Mouse (Mus musculus) adrenal gland, adult (tissue): ENCODE data around the gene Psmb3.
"Not testable (repeated sequence)": the region's sequence is repeated elsewhere in the genome, so short reads cannot be mapped to it uniquely, and the experiment has no call there.

ENCODE experiments used
- DNase-seq, 2 experiments: peaks; one replicate each; pipeline ENCODE4 v3.0.0; 2022 to 2023; ENCODE audit warnings: low spot score in 1 of 2; ENCODE audit not compliant: inconsistent age in 2 of 2

The Psmb3 gene

DNA sequence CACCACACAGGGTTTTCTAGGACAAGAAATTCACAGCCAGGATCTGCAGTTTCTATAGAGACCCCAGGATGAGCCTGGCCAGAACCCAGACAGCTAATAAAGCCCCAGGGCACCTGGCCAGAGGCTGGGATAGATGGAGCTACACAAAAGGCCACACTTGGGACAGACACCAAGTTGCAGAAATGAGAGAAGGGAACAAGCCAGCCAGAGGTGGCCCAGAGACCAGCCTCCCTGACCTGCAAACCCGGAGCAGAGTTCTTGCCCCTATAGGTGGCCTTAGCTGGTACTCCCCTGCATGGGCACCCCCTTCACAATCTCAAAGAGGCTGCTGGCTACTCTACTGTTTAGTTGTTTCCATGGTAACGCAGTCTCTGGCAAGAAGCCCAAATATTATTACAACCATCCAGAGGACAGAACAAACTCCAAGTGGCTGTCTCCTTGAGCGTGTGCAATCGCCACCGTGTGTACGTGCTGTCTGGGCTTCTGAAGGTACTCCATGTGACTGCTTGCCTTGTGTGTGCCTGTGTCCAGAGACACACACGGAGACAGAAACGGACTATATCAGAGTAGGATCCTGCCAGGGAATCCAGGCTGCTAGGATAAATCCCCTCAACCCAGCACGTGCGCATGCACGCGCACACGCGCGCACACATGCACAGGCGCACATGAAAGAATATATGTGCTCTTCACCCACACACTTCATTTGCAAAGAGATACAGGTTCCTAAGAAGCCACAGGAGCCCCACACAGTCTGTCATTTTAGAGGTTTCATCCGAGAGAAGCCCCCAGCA lies 8.1 kb upstream of the Psmb3 start:
- peak in 1 of 2 experiments; percentile 85 for DNase-seq

DNA sequence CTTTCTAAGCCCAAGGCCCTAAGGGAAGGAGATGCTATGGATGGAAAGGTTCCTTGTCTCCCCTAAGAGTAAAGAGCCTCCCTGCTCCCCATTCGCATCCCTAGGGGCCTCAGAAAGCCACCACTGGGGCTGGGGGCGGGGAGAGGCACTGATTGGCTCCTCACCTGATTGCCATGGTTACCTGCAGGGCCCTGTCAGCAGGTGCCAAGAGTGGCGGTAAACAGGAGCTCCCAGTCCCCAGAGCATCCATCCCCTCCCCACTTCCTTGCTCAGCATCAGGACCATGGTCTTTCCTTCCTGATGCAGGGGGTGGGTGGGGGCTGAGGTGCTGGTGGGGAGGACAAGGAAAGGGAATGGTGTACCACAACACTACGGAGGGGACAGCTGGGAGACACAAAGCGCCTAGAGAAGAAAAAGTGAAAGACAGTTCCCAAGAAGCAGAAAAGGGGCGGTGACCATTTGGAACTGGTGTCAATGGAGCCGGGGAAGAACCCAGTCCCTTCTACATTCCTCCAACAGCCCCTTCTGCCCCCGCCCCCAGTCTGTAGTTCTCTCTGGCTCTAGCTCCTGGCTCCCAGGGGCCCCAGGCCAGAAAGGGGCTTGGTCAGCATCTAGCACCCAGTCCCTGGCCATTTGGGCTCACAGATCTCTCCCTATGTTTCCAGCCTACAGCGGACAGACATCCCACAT lies 7.3 kb upstream of the Psmb3 start:
- no peak for DNase-seq

DNA sequence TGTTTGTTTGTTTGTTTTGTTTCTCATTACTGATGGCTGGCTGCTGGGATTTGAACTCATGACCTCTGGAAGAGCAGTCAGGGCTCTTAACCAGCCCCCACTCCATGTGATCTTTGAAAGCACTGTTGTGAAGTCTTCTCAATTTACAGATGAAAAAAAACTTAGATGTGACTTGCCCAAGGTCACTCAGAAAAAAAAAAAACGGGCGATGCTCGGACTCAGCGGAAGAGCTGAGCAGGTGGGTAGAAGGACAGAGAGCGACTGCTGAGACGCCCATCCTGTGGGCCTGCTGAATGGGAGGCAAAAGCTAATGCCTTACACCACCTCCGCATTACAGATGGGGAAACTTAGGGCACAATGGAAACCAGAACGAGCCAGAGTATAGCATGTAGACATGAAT lies 6.5 kb upstream of the Psmb3 start:
- DNase-seq = no peak

DNA sequence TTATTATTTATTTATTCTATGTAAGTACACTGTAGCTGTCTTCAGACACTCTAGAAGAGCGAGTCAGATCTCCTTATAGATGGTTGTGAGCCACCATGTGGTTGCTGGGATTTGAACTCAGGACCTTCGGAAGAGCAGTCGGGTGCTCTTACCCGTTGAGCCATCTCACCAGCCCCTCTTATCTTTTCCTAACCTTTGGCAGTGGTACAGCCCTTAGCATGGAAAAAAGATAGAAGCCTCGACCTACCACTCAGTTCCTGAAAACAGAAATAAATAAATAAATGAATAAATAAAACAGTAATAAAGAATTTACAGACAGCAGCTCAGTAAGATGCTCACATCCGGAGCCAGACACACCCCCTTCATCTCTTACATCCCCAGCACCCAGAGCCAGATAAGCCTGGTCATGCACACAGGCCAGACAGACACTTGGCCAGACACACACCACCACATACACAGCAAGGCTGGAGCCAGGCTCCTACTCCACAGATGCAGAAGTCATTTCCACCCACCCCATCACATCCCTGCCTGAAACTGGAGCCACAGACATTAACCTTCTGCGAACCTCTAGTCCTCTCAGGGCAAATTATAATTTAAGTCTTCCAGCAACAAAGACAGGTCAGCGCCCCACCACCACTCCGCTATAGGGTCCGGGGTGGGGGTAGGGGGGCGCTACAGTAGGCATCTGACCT lies 5.9 kb upstream of the Psmb3 start:
- no peak for DNase-seq

DNA sequence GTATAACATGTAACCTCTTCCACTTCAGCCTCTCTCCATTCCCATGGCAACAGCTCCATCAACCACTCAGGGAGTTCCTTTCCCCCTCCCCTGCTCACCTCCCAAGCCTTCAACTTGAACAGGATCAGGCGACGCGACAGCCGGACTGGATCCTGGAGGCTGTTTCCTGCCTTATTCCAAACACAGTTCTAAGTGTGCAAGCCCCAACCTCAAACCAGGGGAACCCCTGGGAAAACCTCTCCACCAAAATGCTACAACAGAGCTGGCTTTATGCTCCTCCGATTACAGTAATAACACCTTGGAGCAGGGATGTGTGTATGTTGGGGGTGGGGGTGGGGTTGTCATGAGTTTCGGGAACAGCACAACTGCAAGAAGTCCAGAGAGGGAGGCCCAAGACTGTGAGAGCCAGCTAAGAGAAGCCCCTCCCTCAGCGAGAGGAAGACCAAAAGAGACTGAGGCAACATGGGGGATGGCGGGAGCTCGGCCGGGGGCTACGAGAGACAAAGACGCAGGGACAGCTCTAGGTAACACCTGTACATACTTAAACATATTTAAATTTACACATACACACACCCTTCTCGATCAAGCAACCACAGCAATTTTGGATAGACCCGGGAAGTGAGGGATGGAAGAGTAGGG lies 5.2 kb upstream of the Psmb3 start:
- no peak for DNase-seq

DNA sequence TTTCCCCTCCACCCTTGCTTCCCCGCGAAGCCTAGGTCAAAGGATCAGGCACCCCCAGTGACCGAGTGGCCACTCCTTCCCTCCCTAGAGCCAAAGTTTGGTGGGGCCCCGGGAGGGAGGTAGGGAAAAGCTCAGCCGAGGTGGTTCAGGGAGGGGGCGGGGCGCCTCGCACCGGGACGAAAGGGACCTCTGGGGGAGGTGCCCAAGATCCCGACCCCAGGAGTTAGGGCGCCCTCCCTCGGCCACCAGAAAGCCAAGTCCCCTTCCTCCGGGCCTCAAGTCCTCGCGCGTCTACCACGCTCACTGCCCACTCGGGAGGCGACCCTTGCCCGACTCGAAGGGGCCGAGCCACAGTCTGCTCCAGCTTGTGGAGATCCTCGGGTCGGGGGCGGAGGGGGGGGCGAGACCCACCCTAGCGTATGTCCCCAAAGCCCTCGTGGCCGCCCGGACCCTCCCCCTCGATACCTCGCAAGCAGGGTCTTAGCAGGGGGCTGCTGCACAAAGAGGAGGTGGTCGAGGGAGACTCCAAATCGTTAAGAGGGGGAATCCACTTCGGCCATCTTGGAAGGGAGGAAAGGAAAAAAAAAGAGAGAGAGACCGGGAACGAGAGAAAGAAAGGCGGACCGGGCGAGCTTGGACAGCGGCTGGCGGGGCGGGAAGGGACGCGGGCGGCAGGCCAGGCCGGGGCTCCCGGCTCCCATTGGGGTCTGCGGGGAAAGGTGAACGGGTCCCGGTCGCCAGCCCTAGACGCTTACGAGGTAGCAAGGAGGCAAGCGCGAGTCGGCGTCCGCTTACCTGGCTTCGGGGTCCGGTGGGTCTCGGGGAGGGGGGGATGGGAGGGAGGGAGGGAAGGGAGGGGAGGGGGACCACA lies 4.2 kb upstream of the Psmb3 start:
- peak; percentile 87 to 93 for DNase-seq

DNA sequence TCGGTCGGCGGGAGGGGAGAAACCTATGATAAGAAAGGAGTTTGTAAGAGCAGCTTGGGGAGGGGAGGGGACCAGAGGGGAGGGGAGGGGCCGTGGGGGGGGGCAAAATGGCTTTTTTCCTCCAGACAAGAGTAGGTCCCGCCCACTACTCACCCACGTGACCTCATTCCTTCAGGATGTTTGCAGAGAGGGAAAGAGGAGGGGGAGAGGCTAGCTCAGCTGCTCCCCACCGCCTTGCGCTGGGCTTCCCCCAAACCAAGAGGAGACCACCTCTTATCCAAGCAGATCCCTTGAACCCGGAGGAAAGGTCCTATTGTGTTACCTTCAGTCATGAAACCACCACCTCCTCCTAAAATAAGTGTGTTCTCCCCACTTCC lies 3.6 kb upstream of the Psmb3 start:
- peak in 1 of 2 experiments; percentile 87 for DNase-seq

DNA sequence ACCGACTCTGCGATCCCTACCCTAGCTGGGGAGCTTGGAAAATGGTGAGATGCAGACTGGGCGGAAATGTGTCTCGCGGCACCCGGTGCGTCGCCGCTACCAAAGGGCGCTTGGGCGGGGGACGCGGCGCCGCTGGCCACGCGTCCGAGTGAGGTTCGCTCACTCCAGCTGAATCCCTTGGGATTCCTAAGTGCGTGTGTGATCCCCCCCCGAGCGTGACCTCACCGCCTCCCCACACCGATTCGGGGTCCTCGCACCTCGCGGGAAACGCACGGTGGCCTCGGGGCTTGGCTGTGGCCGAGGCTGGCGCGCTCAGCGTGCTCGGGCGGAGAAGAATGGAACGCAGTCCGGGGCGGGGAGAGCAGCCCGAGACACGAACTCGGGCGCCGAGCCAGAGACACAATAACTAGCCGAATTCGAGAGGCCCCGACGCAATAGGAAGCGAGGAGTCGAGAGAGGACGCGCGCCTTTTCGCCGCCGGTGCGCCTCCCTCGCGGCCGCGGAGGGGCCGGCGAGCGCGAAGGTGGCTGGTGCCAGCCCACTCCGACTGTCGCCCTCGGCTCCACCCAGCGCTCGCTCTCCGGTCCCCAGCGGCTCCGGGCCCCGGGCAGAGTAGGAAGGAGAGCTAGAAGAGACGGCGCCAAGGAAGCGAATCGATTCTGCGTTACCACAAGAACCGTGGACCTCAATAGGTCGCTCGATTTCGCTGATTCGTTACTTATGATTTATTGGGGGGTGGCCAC lies 3.0 kb upstream of the Psmb3 start, which contains the start of gene Pcgf2:
Pcgf2 (minus strand) TSS at position 495 of the 743 bp plus-strand sequence.
- peak; percentile 87 to 94 for DNase-seq

DNA sequence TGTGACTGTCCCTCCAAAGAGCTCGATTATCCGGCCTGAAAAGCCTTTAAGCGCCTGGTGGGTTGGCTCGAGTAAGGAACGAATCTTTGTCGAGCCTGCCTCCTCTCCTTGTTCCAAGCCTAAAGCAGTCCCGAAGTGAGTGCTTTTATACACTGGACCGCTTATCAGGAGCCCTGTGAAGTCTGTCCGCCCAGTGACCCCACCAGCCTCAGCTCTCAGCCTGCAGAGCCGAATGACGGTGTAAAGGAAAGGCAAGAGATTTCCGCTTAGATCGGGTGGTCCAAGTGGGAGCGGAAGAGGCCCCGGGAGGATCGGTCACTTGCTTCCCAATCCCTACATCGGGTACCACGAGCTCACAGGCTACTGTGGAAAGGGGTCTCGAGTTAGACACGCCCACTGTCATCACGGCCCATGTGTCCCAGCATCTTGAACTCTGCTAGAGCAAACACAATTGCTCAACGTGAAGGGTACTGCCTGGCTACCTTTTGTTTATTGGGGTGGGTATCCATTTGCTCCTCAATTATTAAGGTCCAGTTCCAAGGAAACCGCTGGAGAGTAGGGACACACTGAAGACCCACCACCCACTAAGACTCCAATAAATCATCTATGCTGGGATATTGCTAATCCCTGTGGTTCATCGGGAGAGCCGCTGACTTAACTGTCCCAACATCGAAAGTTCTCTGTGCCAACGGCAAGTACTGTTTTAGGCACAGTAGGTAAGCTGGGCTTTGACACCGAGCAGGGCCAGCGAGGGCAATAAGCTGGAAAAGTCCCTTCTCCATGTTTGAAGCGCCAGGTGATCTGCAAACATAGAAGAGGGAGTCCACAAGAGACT lies 2.2 kb upstream of the Psmb3 start:
- DNase-seq = peak in 1 of 2 experiments; percentile 55

DNA sequence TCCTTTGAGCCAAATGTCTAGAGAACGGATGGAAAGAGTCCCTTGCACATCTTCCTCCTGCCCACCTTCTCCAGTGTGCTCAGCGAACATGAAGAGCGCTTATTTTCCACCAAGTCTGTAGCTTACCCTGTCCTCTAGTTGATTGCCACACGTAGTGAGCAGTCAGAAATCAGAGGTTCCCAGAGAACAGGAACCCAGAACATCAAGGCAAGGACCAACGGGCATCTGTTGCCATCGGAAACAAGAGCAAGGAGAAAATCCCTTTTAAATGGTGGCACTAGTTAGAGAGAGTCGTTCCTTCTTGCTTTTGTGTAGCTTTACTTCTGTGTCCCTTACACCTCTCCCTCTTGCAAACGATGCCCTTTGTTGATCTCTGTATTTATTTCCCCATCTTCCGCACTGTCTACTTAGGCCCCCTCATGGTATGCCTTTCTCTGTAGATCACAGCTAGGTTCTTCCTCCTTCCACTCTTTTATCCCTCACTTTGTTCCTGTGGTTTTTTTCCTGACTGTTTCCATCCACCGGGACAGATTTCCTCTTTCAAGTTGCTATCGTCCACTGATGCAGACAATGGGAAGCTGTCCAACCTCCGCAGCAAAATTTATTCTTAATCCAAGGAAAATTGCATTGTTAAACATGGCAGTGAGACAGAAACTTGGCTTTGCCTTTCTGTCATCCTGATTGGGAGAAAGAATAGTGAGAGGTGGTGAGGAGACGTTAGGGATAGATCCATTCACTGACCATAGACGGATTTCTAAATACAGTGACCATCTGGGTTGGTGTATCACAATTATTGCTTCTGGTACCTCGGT lies 1.4 kb upstream of the Psmb3 start:
- no peak for DNase-seq

DNA sequence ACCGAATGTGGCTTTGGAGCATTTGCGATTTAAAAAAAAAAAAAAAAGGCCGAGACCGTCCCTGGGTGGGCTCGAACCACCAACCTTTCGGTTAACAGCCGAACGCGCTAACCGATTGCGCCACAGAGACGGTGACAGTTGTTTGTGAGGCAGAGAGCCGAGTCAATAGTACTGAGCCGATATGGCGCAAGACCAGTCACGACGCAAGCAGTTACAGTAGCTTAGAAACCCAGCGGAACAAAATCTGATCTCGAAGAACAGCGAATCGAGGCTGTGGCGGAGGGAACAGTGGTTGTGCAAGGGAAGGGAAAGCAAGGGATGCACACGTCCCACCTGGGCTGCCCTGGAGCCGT lies 830 bp upstream of the Psmb3 start:
- peak; percentile 91 to 98 for DNase-seq

DNA sequence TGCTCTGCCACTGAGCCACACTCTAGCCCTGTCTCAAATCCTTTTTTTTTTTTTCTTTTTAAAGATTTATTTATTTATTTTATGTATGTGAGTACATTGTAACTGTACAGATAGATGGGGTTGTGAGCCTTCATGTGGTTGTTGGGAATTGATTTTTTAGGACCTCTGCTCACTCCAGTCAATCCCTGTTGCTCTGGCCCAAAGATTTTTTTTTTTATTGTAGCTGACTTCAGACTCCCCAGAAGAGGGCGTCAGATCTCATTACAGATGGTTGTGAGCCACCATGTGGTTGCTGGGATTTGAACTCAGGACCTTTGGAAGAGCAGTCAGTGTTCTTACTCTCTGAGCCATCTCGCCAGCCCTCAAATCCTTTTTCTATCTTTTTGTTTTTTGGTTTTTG lies 6.9 kb downstream of the Psmb3 start:
- not testable (repeated sequence) for DNase-seq

DNA sequence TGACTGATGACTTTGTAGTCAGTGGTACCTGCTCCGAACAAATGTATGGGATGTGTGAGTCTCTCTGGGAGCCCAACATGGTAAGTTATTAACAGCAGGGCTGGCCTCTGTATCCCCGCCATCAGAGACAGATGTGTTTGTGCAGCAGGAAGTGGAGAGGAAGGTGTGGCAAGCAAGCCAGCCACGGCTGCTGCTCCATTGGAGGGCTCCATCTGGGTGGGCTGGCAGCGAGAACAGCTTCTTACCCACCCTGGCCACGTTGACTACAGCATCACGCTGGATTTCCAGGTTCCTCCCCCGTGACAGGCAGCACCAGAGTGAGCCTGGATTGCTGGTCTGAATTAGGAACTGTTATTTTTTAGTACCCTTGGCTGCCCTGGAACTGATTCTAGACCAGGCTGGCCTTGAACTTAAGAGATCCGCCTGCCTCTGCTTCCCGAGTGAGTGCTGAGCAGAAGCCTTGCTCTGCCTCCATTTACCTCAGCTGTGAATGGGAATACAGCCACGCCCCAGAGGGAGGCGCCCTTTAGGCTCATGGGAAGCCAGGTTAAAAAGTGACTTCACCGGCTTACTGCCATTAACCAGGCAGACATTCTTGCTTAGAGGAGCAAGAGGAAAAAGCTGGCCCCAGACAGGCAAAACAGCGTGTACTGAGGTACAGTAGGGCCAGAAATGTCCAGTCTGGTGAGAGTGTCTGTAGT lies 8.2 kb downstream of the Psmb3 start:
- DNase-seq = peak in 1 of 2 experiments; percentile 26

DNA sequence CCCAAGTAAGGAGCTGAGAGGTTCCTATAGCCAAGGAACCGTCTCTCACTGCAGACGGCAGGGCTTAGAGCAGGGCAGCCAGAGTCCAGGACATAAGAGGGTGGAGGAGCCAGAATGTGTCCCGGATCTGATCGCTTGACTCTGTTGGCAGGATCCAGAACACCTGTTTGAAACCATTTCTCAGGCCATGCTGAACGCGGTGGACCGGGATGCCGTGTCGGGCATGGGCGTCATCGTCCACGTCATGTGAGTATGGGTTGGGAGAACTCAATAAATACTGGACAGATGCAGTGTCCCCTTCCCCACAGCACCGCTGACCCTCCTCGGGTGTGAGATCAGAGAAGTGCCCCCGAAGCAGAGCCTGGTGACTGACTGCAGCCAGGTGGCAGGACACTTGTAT lies 9.1 kb downstream of the Psmb3 start:
- no peak for DNase-seq

DNA sequence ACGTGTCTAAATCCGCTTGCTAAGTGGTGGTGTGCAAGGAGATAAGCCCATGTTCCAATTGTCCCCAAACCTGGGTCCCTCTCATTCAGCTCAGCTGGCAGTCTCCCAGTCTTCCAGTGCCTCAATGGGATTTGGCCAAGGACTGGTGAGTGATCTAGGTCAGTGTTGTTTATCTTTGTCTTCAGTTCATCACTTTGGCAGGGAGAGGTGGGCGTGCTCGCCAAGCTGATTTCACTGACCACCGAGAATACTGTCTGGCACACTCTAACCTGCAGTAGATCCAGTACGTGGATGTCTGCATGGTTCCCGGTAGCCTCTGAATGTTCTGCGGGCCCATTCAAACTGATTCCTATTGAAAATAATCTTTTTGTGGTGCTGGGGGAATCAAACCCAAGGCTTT lies 10.7 kb downstream of the Psmb3 start:
- DNase-seq = peak; percentile 71 to 86

DNA sequence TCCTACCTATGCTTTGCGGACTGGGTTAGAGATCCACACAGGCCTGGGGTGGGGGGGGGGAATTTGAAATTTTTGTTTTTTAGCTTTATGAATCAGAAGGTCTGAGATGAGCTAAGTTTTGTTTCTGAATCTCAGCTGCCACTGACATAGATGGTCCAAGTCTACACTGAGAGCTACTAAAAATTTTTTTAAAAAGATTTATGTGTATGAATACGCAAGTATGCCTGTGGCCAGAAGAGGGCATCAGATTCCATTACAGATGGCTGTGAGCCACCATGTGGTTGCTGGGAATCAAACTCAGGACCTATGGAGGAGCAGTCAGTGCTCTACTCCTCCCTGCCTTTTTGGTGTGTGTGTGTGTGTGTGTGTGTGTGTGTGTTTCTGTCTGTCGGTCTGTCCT lies 11.2 kb downstream of the Psmb3 start:
- DNase-seq = no peak
